Mouse (Mus musculus) forebrain, embryonic 12.5 days (tissue): ENCODE results near the gene She. TPM values are rescaled to one million over a fixed set of nuclear protein-coding genes. Genes with fewer than 3 reads are reported as not detected.

ENCODE experiments used
- ATAC-seq: fragments of 200-750 bp; cut with Nextera tagmentation; 2 replicates; pipeline ENCODE4 v1.8.0; 2017; ENCODE audit warnings: moderate TSS enrichment; ENCODE audit not compliant: low FRiP score
- H3K27ac ChIP-seq: fragments of 300-500 bp; sonication (generic); 2 replicates; pipeline ENCODE4 v1.5.1; 2016; ENCODE audit warnings: mild to moderate bottlenecking
- H3K27me3 ChIP-seq: fragments of 300-500 bp; sonication (generic); 2 replicates; pipeline ENCODE4 v1.6.1; 2016; ENCODE audit warnings: mild to moderate bottlenecking
- H3K36me3 ChIP-seq: fragments of 300-500 bp; sonication (generic); replicated peaks from 2 replicates; pipeline ENCODE4 v1.6.1; 2016; ENCODE audit warnings: mild to moderate bottlenecking
- H3K4me1 ChIP-seq: fragments of 300-500 bp; sonication (generic); 2 replicates; pipeline ENCODE4 v1.6.1; 2016
- H3K4me2 ChIP-seq: fragments of 300-500 bp; sonication (generic); 2 replicates; pipeline ENCODE4 v1.6.1; 2016; ENCODE audit warnings: mild to moderate bottlenecking, moderate library complexity
- H3K4me3 ChIP-seq: fragments of 300-500 bp; sonication (generic); replicated peaks from 2 replicates; pipeline ENCODE4 v1.5.1; 2016; ENCODE audit warnings: mild to moderate bottlenecking
- H3K9ac ChIP-seq: fragments of 300-500 bp; sonication (generic); 2 replicates; pipeline ENCODE4 v1.6.1; 2016; ENCODE audit warnings: mild to moderate bottlenecking
- H3K9me3 ChIP-seq: fragments of 300-500 bp; sonication (generic); 2 replicates; pipeline ENCODE4 v1.6.1; 2016
- WGBS: fragments of 180-500 bp; shearing (Covaris S2); methylation state at CpG from one replicate; pipeline ENCODE4 v1.1.7; 2016; 5-methylcytosine and 5-hydroxymethylcytosine counted together
- polyA plus RNA-seq: library from polyadenylated mRNA; unstranded; fragments of >200 nt; fragmentation: Nextera tagmentation; extraction: Ambion mirVana; gene quantifications from 2 replicates; pipeline ENCODE4 v1.2.1, GENCODE M21; 2016

She gene
- polyA plus RNA-seq, 1 experiment from 2014 or later: 1.8 TPM

DNA sequence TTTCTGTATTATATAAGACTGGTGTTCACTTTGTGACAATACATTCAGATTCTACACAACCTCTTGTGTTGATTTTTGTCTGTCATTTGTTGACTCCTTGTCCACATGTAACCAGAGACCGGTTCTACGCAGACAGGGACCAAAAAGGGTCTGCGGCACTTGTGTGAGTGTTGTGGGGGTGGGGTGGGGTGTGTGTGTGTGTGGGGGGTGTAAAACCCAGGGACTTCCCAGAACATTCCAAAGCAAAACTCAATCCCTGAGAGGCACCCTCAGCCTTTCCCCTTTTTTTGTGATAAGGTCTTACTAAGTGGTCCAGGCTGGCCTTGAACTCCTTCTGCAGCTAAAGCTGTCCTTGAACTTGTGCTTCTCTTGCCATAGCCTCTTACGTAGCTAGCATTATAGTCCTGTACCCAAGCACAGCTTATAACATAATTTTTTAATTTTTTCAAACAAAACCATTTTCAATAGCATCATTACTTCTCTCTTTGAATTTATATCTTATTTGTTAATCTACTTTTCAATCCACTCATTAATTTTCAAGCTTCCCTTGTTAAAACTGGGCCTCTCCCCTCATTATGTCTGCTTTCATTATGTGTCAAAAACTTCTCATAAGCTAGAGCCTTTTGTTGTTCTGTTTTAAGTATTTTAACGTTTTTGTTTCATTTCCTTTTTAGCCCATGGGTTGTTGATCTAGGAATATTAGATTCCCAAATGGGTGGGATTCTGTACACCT lies 30.2 kb upstream of the She start:
- H3K4me2 ChIP-seq: no peak overlapping the region
- H3K4me3 ChIP-seq: no peak overlapping the region
- H3K27ac ChIP-seq: no peak overlapping the region
- 68% methylated on average over 5 of the region's 5 CpGs for WGBS
- H3K27me3 ChIP-seq: no peaks in the 10 kb centered on the region; the same call in 1 of the 2 replicates
- no peaks in the 10 kb centered on the region for H3K9me3 ChIP-seq
- no peak for ATAC-seq
- peaks cover 4% of the 10 kb centered on the region for H3K4me1 ChIP-seq
- no peak overlapping the region for H3K9ac ChIP-seq
- H3K36me3 ChIP-seq: no peaks in the 10 kb centered on the region

DNA sequence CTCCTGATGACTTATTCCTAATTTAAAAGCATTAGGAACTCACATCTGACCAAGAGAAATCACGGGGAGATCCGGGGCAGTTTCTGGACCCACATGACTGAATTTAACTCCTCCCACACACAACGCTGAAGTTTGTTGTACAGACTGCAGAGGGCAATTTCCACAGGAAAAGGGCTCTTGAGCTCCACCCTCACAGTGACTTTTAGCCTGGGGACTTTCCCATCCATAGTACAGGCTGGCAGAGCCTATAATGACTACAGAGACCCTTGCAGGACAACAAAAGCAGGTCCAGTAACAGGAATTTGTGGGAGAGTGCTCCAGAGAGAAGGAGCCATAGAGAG lies 29.7 kb upstream of the She start:
- no peak overlapping the region for H3K4me3 ChIP-seq
- H3K4me2 ChIP-seq: no peak overlapping the region
- H3K4me1 ChIP-seq: peaks cover 4% of the 10 kb centered on the region
- H3K9me3 ChIP-seq: no peaks in the 10 kb centered on the region
- no peaks in the 10 kb centered on the region; the same call in 1 of the 2 replicates for H3K27me3 ChIP-seq
- 49% methylated on average over 3 of the region's 3 CpGs for WGBS
- H3K36me3 ChIP-seq: no peaks in the 10 kb centered on the region
- no peak for ATAC-seq
- no peak overlapping the region for H3K27ac ChIP-seq
- H3K9ac ChIP-seq: no peak overlapping the region

DNA sequence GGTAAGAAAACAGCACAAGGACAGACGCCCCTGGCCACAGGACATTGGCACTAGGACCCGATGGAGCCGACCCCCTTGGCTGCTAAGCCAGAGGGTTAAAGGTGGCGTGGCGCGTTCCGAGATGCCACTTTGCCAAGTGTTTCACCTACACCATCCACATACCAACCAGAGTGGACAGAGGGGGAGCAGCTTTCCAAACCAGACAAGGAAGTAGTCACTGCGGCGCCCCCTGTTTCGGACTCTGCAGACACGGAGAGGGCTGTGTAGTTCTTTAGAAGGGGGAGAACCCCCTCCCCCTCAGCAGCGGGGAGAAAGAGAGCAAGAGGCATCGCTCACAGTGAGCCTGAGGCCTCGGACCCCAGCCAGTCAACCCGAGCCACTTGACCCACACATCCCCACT lies 28.3 kb upstream of the She start:
- Histone ChIP-seq H3K36me3 (no peaks in the 10 kb centered on the region), H3K9ac (no peak overlapping the region), H3K4me1 (peaks cover 4% of the 10 kb centered on the region), H3K27me3 (no peaks in the 10 kb centered on the region; the same call in 1 of the 2 replicates), H3K4me2 (no peak overlapping the region), H3K4me3 (no peak overlapping the region), H3K9me3 (no peaks in the 10 kb centered on the region), H3K27ac (no peak overlapping the region)
- 63% methylated on average over 15 of the region's 15 CpGs for WGBS
- ATAC-seq: no peak

DNA sequence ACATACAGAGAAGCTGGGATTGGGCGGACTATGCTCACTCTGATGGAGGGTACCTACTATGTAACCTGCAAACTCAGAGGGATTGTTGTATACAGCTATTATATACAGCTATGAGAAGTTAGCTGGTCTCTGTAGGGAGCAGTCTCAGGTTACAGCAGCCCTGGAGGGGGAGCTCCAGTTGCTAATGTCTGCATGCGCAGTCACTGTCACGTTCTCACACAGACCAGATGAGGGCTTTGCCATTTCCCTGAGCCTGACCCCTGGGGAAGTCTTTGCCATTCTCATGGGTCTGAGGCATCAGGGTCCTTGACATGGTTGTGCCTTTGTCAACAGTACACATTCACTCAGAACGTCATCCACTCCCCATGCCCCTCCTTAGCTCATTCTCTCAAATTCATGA lies 26.0 kb upstream of the She start:
- H3K9ac ChIP-seq: no peak overlapping the region
- no peaks in the 10 kb centered on the region for H3K9me3 ChIP-seq
- H3K27ac ChIP-seq: no peak overlapping the region
- H3K4me3 ChIP-seq: no peak overlapping the region
- 71% methylated on average over 4 of the region's 4 CpGs for WGBS
- H3K4me2 ChIP-seq: no peak overlapping the region
- ATAC-seq: no peak
- no peaks in the 10 kb centered on the region for H3K27me3 ChIP-seq
- no peaks in the 10 kb centered on the region for H3K4me1 ChIP-seq
- no peaks in the 10 kb centered on the region for H3K36me3 ChIP-seq

DNA sequence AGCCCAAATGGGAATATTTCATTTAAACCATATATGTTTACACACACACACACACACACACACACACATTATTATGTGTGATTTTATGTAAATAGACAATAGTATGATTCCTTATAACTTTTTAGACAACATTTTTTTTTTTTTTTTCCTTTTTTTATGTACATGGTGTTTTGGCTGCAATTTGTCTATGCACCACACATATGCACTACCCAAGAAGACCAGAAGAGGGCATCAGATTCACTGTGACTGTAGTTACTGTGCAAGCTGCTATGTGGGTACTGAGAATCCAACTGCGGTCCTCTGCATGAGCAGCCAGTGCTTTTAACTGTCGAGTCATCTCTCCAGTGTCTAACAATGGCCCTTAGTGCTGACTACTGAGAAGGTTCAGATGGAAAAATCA lies 24.4 kb upstream of the She start:
- no peak for ATAC-seq
- no peak overlapping the region for H3K4me3 ChIP-seq
- H3K9me3 ChIP-seq: no peaks in the 10 kb centered on the region
- no peak overlapping the region for H3K27ac ChIP-seq
- WGBS: 91% methylated on average over 2 of the region's 2 CpGs
- no peaks in the 10 kb centered on the region for H3K27me3 ChIP-seq
- H3K4me1 ChIP-seq: no peaks in the 10 kb centered on the region
- no peak overlapping the region for H3K4me2 ChIP-seq
- H3K9ac ChIP-seq: no peak overlapping the region
- no peaks in the 10 kb centered on the region for H3K36me3 ChIP-seq

DNA sequence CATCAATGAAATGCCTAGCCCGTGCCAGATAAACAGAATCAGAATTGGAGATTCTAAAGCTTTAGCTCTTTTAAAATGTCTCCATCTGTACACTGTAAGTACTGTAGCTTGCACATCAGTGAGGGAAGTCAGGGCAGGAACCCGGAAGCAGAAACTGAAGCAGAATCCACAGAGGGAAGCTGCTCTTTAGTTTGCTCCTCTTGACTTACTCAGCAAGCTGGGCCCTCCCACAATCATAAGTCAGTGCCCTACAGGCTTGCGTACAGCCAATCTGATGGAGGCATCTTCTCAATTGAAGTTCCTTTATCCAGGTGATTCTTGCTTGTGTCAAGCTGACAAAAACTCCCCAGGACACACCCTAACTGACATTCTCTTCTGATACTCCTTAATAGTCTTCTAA lies 24.0 kb upstream of the She start:
- H3K27me3 ChIP-seq: no peaks in the 10 kb centered on the region
- ATAC-seq: no peak
- H3K36me3 ChIP-seq: no peaks in the 10 kb centered on the region
- H3K27ac ChIP-seq: no peak overlapping the region
- H3K4me1 ChIP-seq: no peaks in the 10 kb centered on the region
- 98% methylated on average over 3 of the region's 3 CpGs for WGBS
- H3K4me2 ChIP-seq: no peak overlapping the region
- H3K9ac ChIP-seq: no peak overlapping the region
- no peaks in the 10 kb centered on the region for H3K9me3 ChIP-seq
- H3K4me3 ChIP-seq: no peak overlapping the region

DNA sequence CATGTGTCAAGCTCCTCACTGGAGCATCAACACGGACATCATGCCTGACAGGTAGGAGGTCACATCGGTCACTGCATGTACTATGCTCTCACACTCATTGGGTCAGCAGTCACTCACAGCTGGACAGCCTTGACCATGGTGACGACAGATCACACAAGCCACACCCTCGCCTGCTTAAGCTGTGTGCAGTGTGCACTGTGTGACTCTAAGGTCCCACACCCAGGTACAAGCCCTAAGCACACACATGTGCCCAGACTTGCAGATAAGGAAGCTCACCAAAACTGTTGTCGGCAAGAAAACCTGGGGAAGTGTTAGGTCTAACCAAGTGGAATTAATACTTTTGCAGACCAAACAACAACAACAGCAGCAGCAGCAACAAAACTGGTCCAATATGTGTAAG lies 23.3 kb upstream of the She start:
- H3K9ac ChIP-seq: no peak overlapping the region
- no peak overlapping the region for H3K4me2 ChIP-seq
- no peaks in the 10 kb centered on the region for H3K36me3 ChIP-seq
- H3K4me1 ChIP-seq: no peaks in the 10 kb centered on the region
- no peak for ATAC-seq
- H3K27ac ChIP-seq: no peak overlapping the region
- no peaks in the 10 kb centered on the region for H3K9me3 ChIP-seq
- H3K4me3 ChIP-seq: no peak overlapping the region
- WGBS: 78% methylated on average over 5 of the region's 5 CpGs
- H3K27me3 ChIP-seq: 0 out of 2 replicates have a peak, but pooled peaks cover 5% of the 10 kb centered on the region

DNA sequence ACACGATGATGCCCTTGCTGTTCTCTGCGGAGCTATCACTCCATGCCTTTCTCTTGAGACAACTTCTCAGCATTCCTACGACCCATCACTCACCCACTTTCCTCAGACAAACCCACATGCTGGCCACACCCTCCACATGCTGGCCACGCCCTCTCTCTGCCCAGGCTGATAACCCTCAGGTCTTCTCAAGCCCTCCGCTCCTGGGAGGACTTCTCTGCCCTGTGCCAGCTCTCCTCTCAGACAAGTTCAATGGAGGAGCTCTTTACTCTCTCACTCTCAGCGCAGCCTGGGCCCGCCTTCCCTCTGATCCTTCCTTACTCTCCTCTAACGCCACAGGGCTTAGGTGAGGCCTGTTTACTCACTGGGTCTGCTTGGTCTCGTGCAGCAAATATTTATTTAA lies 22.5 kb upstream of the She start:
- Histone ChIP-seq H3K4me3 (no peak overlapping the region), H3K36me3 (no peaks in the 10 kb centered on the region), H3K27me3 (0 out of 2 replicates have a peak, but pooled peaks cover 5% of the 10 kb centered on the region), H3K4me1 (no peaks in the 10 kb centered on the region), H3K4me2 (no peak overlapping the region), H3K9me3 (no peaks in the 10 kb centered on the region), H3K9ac (no peak overlapping the region), H3K27ac (no peak overlapping the region)
- no peak for ATAC-seq
- 61% methylated on average over 9 of the region's 9 CpGs for WGBS

DNA sequence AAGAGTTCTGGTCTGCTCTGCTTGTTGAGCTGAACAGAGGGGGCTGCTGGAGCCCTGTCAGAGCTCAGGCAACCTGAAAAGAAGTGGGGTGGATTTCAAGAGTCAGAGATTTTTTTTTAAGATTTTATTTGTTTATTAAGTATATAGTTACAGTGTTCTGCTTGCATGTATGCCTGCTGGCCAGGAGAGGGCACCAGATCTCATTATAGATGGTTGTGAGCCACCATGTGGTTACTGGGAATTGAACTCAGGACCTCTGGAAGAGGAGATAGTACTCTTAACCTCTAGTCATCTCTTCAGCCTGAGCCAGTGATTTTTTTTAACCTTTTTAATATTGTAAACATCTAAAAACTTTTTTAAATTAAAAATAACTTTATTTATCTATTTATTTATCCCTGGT lies 20.3 kb upstream of the She start:
- no peak for ATAC-seq
- H3K4me3 ChIP-seq: no peak overlapping the region
- H3K27me3 ChIP-seq: peaks cover 5% of the 10 kb centered on the region; the same call in 1 of the 2 replicates
- no peaks in the 10 kb centered on the region for H3K4me1 ChIP-seq
- no peak overlapping the region for H3K4me2 ChIP-seq
- no peaks in the 10 kb centered on the region for H3K9me3 ChIP-seq
- no peaks in the 10 kb centered on the region for H3K36me3 ChIP-seq
- H3K27ac ChIP-seq: no peak overlapping the region
- no peak overlapping the region for H3K9ac ChIP-seq

DNA sequence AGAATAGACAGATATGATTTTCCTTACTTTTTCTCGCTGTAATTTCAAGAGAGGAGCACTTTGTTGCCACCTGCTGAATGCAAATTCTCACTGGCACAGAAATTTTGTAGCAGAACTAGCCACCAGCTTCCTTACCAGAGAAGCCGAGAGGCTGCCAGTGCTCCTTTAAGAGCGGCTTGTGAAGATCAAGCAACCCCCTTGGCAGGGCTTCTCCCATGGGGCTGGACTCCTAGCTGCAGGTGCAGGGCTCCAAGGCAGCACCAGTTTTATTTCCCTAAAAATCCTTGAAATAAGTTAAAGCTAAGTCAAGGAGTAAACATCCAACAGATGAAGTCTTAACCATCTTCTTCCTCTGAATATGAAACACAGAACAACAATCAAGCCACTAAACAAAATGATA lies 19.0 kb upstream of the She start:
- Histone ChIP-seq H3K9ac (no peak overlapping the region), H3K4me3 (no peak overlapping the region), H3K27ac (no peak overlapping the region), H3K9me3 (no peaks in the 10 kb centered on the region), H3K4me2 (no peak overlapping the region), H3K36me3 (no peaks in the 10 kb centered on the region), H3K4me1 (no peaks in the 10 kb centered on the region), H3K27me3 (peaks cover 5% of the 10 kb centered on the region; the same call in 1 of the 2 replicates)
- WGBS: 69% methylated on average over 3 of the region's 3 CpGs
- ATAC-seq: no peak

DNA sequence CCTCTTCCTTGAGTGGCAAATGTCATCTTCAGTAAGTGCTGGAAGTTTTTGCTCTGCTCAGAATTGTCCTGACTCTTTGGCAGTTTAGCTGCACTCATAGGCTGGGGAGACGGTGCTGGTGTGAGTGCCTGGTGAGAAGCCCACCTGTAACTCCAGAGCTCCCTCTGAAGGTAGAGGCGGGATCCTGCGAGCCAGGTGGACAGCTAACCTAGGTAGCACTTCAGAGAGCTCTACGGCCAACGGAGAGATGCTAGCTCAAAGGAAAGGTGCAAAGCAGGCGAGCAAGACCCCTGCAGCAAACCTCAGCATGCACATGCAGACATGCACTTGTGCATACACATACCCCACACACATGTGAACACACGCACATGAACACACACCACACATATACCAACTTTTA lies 17.1 kb upstream of the She start:
- no peaks in the 10 kb centered on the region for H3K36me3 ChIP-seq
- ATAC-seq: no peak
- no peak overlapping the region for H3K4me3 ChIP-seq
- no peaks in the 10 kb centered on the region for H3K9me3 ChIP-seq
- peaks cover 5% of the 10 kb centered on the region; the same call in 1 of the 2 replicates for H3K27me3 ChIP-seq
- no peaks in the 10 kb centered on the region for H3K4me1 ChIP-seq
- H3K9ac ChIP-seq: no peak overlapping the region
- WGBS: 81% methylated on average over 7 of the region's 7 CpGs
- H3K27ac ChIP-seq: no peak overlapping the region
- no peak overlapping the region for H3K4me2 ChIP-seq

DNA sequence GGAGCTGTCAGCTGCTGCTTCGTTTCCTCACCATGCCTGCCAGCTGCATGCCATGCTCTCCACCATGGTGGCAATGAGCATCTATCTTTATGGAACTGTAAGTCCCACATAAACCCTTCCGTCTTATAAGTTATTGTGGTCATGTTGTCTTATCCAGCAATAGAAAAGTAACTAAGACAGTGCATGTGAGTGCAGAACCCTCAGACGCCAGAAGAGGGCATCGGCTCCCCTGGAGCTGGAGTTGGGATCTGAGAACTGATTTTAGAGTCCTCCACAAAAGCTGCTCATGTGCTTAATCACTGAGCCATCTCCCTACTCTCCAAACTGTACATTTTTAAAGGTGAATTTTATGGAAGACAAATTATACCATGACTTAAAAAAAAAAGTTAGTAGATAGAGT lies 14.1 kb upstream of the She start:
- WGBS: 69% methylated on average over 4 of the region's 4 CpGs
- Histone ChIP-seq H3K36me3 (no peaks in the 10 kb centered on the region), H3K27me3 (peaks cover 5% of the 10 kb centered on the region; the same call in 1 of the 2 replicates), H3K9me3 (no peaks in the 10 kb centered on the region), H3K4me3 (no peak overlapping the region), H3K27ac (no peak overlapping the region), H3K4me1 (no peaks in the 10 kb centered on the region), H3K9ac (no peak overlapping the region), H3K4me2 (no peak overlapping the region)
- ATAC-seq: no peak

DNA sequence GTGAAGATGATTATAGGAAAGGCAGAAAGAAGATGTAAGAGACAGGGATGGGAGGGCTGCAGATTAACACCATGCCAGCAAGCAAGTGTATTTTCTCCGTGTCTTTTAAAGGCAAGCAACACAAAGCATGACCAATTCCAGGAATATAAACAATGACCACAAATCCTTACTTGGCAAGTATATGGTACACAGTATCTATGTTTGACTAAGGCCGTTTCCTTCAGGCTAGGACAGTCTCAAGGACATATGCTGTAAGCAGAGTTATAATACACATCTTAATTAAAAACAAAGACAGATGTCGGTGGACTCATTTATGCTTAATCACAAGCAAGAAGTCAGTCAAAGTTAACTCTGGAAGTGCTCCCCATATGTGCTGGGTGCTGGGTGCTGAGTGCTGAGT lies 12.6 kb upstream of the She start:
- Histone ChIP-seq H3K27me3 (no peaks in the 10 kb centered on the region; the same call in 1 of the 2 replicates), H3K4me2 (no peak overlapping the region), H3K36me3 (no peaks in the 10 kb centered on the region), H3K4me1 (no peaks in the 10 kb centered on the region), H3K9ac (no peak overlapping the region), H3K27ac (no peak overlapping the region), H3K9me3 (no peaks in the 10 kb centered on the region), H3K4me3 (no peak overlapping the region)
- no peak for ATAC-seq
- WGBS: 87% methylated on average over 3 of the region's 3 CpGs
